Mouse (Mus musculus): ENCODE results near the gene Cenps. TPM values are rescaled to one million over a fixed set of nuclear protein-coding genes. Genes with fewer than 3 reads are reported as not detected.

Gene Cenps
- polyA plus RNA-seq, 1 experiment from 2014 or later = 53.7 TPM

- ATAC-seq (ENCODE audit: insufficient number of reproducible peaks, low FRiP score, low TSS enrichment, low read depth) (peak; percentile 99), DNase-seq (ENCODE audit: low spot score) (peak; percentile 97)
- Histone ChIP-seq H3K36me3 (ENCODE audit: control insufficient read depth, insufficient read depth, low read length) (peaks cover 4% of the 10 kb centered on the region; the same call in 1 of the 2 replicates), H3K27ac (replicated peaks; ENCODE audit: low read depth, low read length) (peak within 1 kb of the TSS; percentile 75; the same call in 1 of the 2 replicates), H3K9me3 (ENCODE audit: control insufficient read depth, low read length) (no peaks in the 10 kb centered on the region), H3K4me1 (ENCODE audit: control insufficient read depth, insufficient read depth, low read length) (peaks cover 5% of the 10 kb centered on the region; the same call in 1 of the 2 replicates), H3K9ac (ENCODE audit: low read length) (peak within 1 kb of the TSS; percentile 90), H3K4me3 (ENCODE audit: low read depth, low read length) (peak within 1 kb of the TSS; percentile 98), H3K27me3 (ENCODE audit: control insufficient read depth, insufficient read depth, low read length) (no peaks in the 10 kb centered on the region), H3K4me2 (ENCODE audit: low read depth, severe bottlenecking) (peak within 1 kb of the TSS; percentile 79)
- under 1% methylated on average over 59 of the region's 59 CpGs for WGBS
These were observed 29.0 kb upstream of the Cenps start, which contains the start of gene Pgd for GRCm38 (mm10) chr4:149166215-149166946. TSS of gene Pgd (minus strand) at chr4:149166771.

- WGBS = 68% methylated on average over 5 of the region's 5 CpGs
- Histone ChIP-seq H3K9ac (ENCODE audit: low read length) (no peak overlapping the region), H3K4me3 (ENCODE audit: low read depth, low read length) (no peak overlapping the region), H3K4me1 (ENCODE audit: control insufficient read depth, insufficient read depth, low read length) (peaks cover 5% of the 10 kb centered on the region; the same call in 1 of the 2 replicates), H3K36me3 (ENCODE audit: control insufficient read depth, insufficient read depth, low read length) (peaks cover 18% of the 10 kb centered on the region), H3K4me2 (ENCODE audit: low read depth, severe bottlenecking) (no peak overlapping the region), H3K9me3 (ENCODE audit: control insufficient read depth, low read length) (no peaks in the 10 kb centered on the region), H3K27me3 (ENCODE audit: control insufficient read depth, insufficient read depth, low read length) (no peaks in the 10 kb centered on the region), H3K27ac (replicated peaks; ENCODE audit: low read depth, low read length) (no peak overlapping the region)
- no peak for DNase-seq (ENCODE audit: low spot score)
- no peak for ATAC-seq (ENCODE audit: insufficient number of reproducible peaks, low FRiP score, low TSS enrichment, low read depth)
These were observed 26.7 kb upstream of the Cenps start for GRCm38 (mm10) chr4:149164150-149164549.

- ATAC-seq (ENCODE audit: insufficient number of reproducible peaks, low FRiP score, low TSS enrichment, low read depth) (no peak), DNase-seq (ENCODE audit: low spot score) (no peak)
- H3K4me2 ChIP-seq (ENCODE audit: low read depth, severe bottlenecking) = no peak overlapping the region
- H3K9ac ChIP-seq (ENCODE audit: low read length) = no peak overlapping the region
- H3K4me3 ChIP-seq (ENCODE audit: low read depth, low read length) = no peak overlapping the region
- H3K36me3 ChIP-seq (ENCODE audit: control insufficient read depth, insufficient read depth, low read length) = peaks cover 26% of the 10 kb centered on the region
- H3K9me3 ChIP-seq (ENCODE audit: control insufficient read depth, low read length) = no peaks in the 10 kb centered on the region
- H3K27ac ChIP-seq (replicated peaks; ENCODE audit: low read depth, low read length) = no peak overlapping the region
- peaks cover 5% of the 10 kb centered on the region; the same call in 1 of the 2 replicates for H3K4me1 ChIP-seq (ENCODE audit: control insufficient read depth, insufficient read depth, low read length)
- WGBS = 50% methylated on average over 1 of the region's 1 CpGs
- H3K27me3 ChIP-seq (ENCODE audit: control insufficient read depth, insufficient read depth, low read length) = no peaks in the 10 kb centered on the region
These were observed 25.8 kb upstream of the Cenps start for GRCm38 (mm10) chr4:149163196-149163595.

GRCm38 (mm10) chr4:149161166-149161565 is 23.7 kb upstream of the Cenps start:
- Histone ChIP-seq H3K27ac (replicated peaks; ENCODE audit: low read depth, low read length) (no peak overlapping the region), H3K4me3 (ENCODE audit: low read depth, low read length) (no peak overlapping the region), H3K9ac (ENCODE audit: low read length) (no peak overlapping the region), H3K27me3 (ENCODE audit: control insufficient read depth, insufficient read depth, low read length) (no peaks in the 10 kb centered on the region), H3K9me3 (ENCODE audit: control insufficient read depth, low read length) (no peaks in the 10 kb centered on the region), H3K36me3 (ENCODE audit: control insufficient read depth, insufficient read depth, low read length) (peaks cover 33% of the 10 kb centered on the region), H3K4me2 (ENCODE audit: low read depth, severe bottlenecking) (no peak overlapping the region), H3K4me1 (ENCODE audit: control insufficient read depth, insufficient read depth, low read length) (peaks cover 5% of the 10 kb centered on the region; the same call in 1 of the 2 replicates)
- ATAC-seq (ENCODE audit: insufficient number of reproducible peaks, low FRiP score, low TSS enrichment, low read depth) = no peak
- no peak for DNase-seq (ENCODE audit: low spot score)
- 96% methylated on average over 6 of the region's 6 CpGs for WGBS

GRCm38 (mm10) chr4:149159891-149160290 is 22.5 kb upstream of the Cenps start:
- no peak for ATAC-seq (ENCODE audit: insufficient number of reproducible peaks, low FRiP score, low TSS enrichment, low read depth)
- Histone ChIP-seq H3K4me1 (ENCODE audit: control insufficient read depth, insufficient read depth, low read length) (no peaks in the 10 kb centered on the region), H3K4me2 (ENCODE audit: low read depth, severe bottlenecking) (no peak overlapping the region), H3K9me3 (ENCODE audit: control insufficient read depth, low read length) (no peaks in the 10 kb centered on the region; the same call in 1 of the 2 replicates), H3K36me3 (ENCODE audit: control insufficient read depth, insufficient read depth, low read length) (peaks cover 43% of the 10 kb centered on the region), H3K27ac (replicated peaks; ENCODE audit: low read depth, low read length) (no peak overlapping the region), H3K27me3 (ENCODE audit: control insufficient read depth, insufficient read depth, low read length) (no peaks in the 10 kb centered on the region), H3K4me3 (ENCODE audit: low read depth, low read length) (no peak overlapping the region), H3K9ac (ENCODE audit: low read length) (no peak overlapping the region)
- WGBS = 91% methylated on average over 13 of the region's 13 CpGs
- DNase-seq (ENCODE audit: low spot score) = no peak

GRCm38 (mm10) chr4:149159203-149159602 is 21.8 kb upstream of the Cenps start:
- no peak overlapping the region for H3K9ac ChIP-seq (ENCODE audit: low read length)
- H3K36me3 ChIP-seq (ENCODE audit: control insufficient read depth, insufficient read depth, low read length) = peaks cover 46% of the 10 kb centered on the region
- ATAC-seq (ENCODE audit: insufficient number of reproducible peaks, low FRiP score, low TSS enrichment, low read depth) = no peak
- WGBS = 88% methylated on average over 2 of the region's 2 CpGs
- H3K4me1 ChIP-seq (ENCODE audit: control insufficient read depth, insufficient read depth, low read length) = no peaks in the 10 kb centered on the region
- H3K9me3 ChIP-seq (ENCODE audit: control insufficient read depth, low read length) = no peaks in the 10 kb centered on the region; the same call in 1 of the 2 replicates
- no peak overlapping the region for H3K27ac ChIP-seq (replicated peaks; ENCODE audit: low read depth, low read length)
- H3K4me2 ChIP-seq (ENCODE audit: low read depth, severe bottlenecking) = no peak overlapping the region
- no peaks in the 10 kb centered on the region for H3K27me3 ChIP-seq (ENCODE audit: control insufficient read depth, insufficient read depth, low read length)
- no peak for DNase-seq (ENCODE audit: low spot score)
- H3K4me3 ChIP-seq (ENCODE audit: low read depth, low read length) = no peak overlapping the region

GRCm38 (mm10) chr4:149157415-149157973 is 20.1 kb upstream of the Cenps start:
- Histone ChIP-seq H3K9me3 (ENCODE audit: control insufficient read depth, low read length) (no peaks in the 10 kb centered on the region; the same call in 1 of the 2 replicates), H3K4me3 (ENCODE audit: low read depth, low read length) (no peak overlapping the region), H3K9ac (ENCODE audit: low read length) (no peak overlapping the region), H3K27ac (replicated peaks; ENCODE audit: low read depth, low read length) (no peak overlapping the region), H3K27me3 (ENCODE audit: control insufficient read depth, insufficient read depth, low read length) (no peaks in the 10 kb centered on the region), H3K36me3 (ENCODE audit: control insufficient read depth, insufficient read depth, low read length) (peaks cover 57% of the 10 kb centered on the region), H3K4me2 (ENCODE audit: low read depth, severe bottlenecking) (no peak overlapping the region), H3K4me1 (ENCODE audit: control insufficient read depth, insufficient read depth, low read length) (no peaks in the 10 kb centered on the region)
- 93% methylated on average over 8 of the region's 8 CpGs for WGBS
- ATAC-seq (ENCODE audit: insufficient number of reproducible peaks, low FRiP score, low TSS enrichment, low read depth) (no peak), DNase-seq (ENCODE audit: low spot score) (no peak)

- H3K27me3 ChIP-seq (ENCODE audit: control insufficient read depth, insufficient read depth, low read length) = no peaks in the 10 kb centered on the region
- no peaks in the 10 kb centered on the region for H3K4me1 ChIP-seq (ENCODE audit: control insufficient read depth, insufficient read depth, low read length)
- no peak overlapping the region for H3K4me3 ChIP-seq (ENCODE audit: low read depth, low read length)
- no peak overlapping the region for H3K9ac ChIP-seq (ENCODE audit: low read length)
- no peak for DNase-seq (ENCODE audit: low spot score)
- H3K27ac ChIP-seq (replicated peaks; ENCODE audit: low read depth, low read length) = no peak overlapping the region
- ATAC-seq (ENCODE audit: insufficient number of reproducible peaks, low FRiP score, low TSS enrichment, low read depth) = no peak
- peaks cover 59% of the 10 kb centered on the region for H3K36me3 ChIP-seq (ENCODE audit: control insufficient read depth, insufficient read depth, low read length)
- WGBS = 94% methylated on average over 6 of the region's 6 CpGs
- H3K9me3 ChIP-seq (ENCODE audit: control insufficient read depth, low read length) = no peaks in the 10 kb centered on the region; the same call in 1 of the 2 replicates
- no peak overlapping the region for H3K4me2 ChIP-seq (ENCODE audit: low read depth, severe bottlenecking)
These were observed 18.3 kb upstream of the Cenps start for GRCm38 (mm10) chr4:149155711-149156110.

Measured in limb, embryonic 11.5 days (tissue).